Mouse (Mus musculus): ENCODE results near the gene Trp53i13. TPM values are rescaled to one million over a fixed set of nuclear protein-coding genes. Genes with fewer than 3 reads are reported as not detected.

Gene Trp53i13
- total and polyA plus RNA-seq, 3 experiments = 8.3 to 14.2 (median 9.8) TPM

DNA sequence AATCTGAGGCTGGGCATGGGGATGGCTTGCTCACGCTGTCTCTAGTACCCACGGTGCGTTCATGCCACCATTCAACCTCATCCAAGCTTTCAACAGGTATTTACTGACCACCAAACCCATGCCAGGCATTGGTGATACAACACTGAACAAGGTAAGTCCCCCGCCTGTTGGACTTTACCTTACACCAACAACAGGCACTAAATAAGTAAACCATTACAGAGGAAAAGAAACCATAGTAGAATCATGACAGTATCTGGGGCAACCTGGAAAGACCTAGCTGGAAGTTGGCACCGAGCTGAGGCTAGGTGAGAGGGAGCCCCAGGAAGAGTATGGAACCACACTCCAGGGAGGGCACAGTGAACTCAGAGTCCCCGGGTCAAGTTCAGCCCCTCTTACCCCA is 38.9 kb downstream of the Trp53i13 start:
- WGBS = 94% methylated on average over 6 of the region's 6 CpGs
- H3K36me3 ChIP-seq (ENCODE audit: control insufficient read depth, insufficient read depth, low read length) = no peaks in the 10 kb centered on the region
- intact Hi-C loops (cut with DNase I) = no loop called here

DNA sequence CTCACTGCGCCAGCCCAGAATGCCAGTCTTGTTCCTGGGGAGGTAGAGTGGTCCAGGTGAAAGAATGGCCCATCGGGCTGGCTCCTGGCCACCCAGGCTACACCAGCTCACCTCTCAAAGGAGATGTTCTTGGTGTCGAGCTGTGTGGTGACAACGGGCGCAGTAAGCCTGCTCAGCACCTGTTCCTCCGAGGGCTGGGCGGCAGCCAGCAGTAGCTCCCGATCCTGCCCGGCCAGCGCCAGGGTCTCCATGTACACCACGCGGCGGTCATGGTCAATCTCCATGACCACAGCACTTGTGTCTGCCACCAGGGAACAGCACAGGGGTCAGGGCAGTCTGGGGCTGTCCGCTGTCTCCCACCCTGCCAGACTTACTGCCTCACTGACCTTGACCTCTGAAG is 39.6 kb downstream of the Trp53i13 start:
- 96% methylated on average over 14 of the region's 14 CpGs for WGBS
- TF ChIP-seq EP300 (IDR thresholded peaks at IDR 0.05; ENCODE audit: insufficient read depth, low read depth, low read length) (no peak), POLR2A (IDR thresholded peaks at IDR 0.05; ENCODE audit: insufficient read depth, low read depth, low read length) (no peak), CTCF (IDR thresholded peaks at IDR 0.05) (no peak)
- no peaks in the 10 kb centered on the region for H3K79me2 ChIP-seq (replicated peaks; ENCODE audit: control insufficient read depth, insufficient read depth, low read length)
- H3K4me1 ChIP-seq (ENCODE audit: control insufficient read depth, insufficient read depth, low read length) = no peaks in the 10 kb centered on the region
- H3K36me3 ChIP-seq (ENCODE audit: control insufficient read depth, insufficient read depth, low read length) = no peaks in the 10 kb centered on the region
- no peaks in the 10 kb centered on the region for H3K27me3 ChIP-seq (ENCODE audit: control insufficient read depth, insufficient read depth, low read length)
- DNase-seq = no peak
- no peak overlapping the region for H3K9ac ChIP-seq (ENCODE audit: low read depth, low read length)
- H3K4me3 ChIP-seq = no peak overlapping the region
- no peak overlapping the region for H3K27ac ChIP-seq
- intact Hi-C loops (cut with DNase I) = no loop called here

More for the DNA sequence above, 38.9 kb downstream of the Trp53i13 start:
- no peaks in the 10 kb centered on the region for H3K79me2 ChIP-seq (replicated peaks; ENCODE audit: control insufficient read depth, insufficient read depth, low read length)
- no peak for DNase-seq
- no peaks in the 10 kb centered on the region for H3K27me3 ChIP-seq (ENCODE audit: control insufficient read depth, insufficient read depth, low read length)
- no peak overlapping the region for H3K4me3 ChIP-seq
- TF ChIP-seq EP300 (IDR thresholded peaks at IDR 0.05; ENCODE audit: insufficient read depth, low read depth, low read length) (no peak), CTCF (IDR thresholded peaks at IDR 0.05) (no peak), POLR2A (IDR thresholded peaks at IDR 0.05; ENCODE audit: insufficient read depth, low read depth, low read length) (no peak)
- no peak overlapping the region for H3K9ac ChIP-seq (ENCODE audit: low read depth, low read length)
- no peaks in the 10 kb centered on the region for H3K4me1 ChIP-seq (ENCODE audit: control insufficient read depth, insufficient read depth, low read length)
- no peak overlapping the region for H3K27ac ChIP-seq

DNA sequence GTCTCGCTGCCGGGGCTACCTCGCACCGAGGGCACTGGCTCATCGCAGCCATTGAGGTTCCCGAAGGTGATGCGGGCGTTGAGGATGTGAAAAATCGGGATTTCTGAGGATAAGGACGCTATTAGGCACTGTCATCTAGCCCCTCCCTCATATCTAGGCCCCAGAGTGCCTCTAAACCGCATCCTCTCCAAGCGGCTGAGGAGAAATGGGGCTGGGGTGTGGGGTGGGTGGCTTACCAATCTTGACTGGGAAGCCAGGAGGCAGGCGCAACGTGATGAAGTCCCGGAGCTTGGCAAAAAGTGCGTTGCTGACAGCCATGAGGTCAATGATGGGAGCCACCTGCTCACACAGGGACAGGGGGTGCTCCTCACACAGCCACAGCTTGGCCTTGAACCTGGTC is 43.0 kb downstream of the Trp53i13 start:
- H3K27ac ChIP-seq = no peak overlapping the region
- DNase-seq = no peak
- TF ChIP-seq CTCF (IDR thresholded peaks at IDR 0.05) = no peak
- TF ChIP-seq EP300 (IDR thresholded peaks at IDR 0.05; ENCODE audit: insufficient read depth, low read depth, low read length) = no peak
- no peak for TF ChIP-seq POLR2A (IDR thresholded peaks at IDR 0.05; ENCODE audit: insufficient read depth, low read depth, low read length)
- H3K36me3 ChIP-seq (ENCODE audit: control insufficient read depth, insufficient read depth, low read length) = no peaks in the 10 kb centered on the region
- no peaks in the 10 kb centered on the region for H3K4me1 ChIP-seq (ENCODE audit: control insufficient read depth, insufficient read depth, low read length)
- intact Hi-C loops (cut with DNase I) = no loop called here
- no peak overlapping the region for H3K4me3 ChIP-seq
- WGBS = 89% methylated on average over 16 of the region's 16 CpGs
- H3K9ac ChIP-seq (ENCODE audit: low read depth, low read length) = no peak overlapping the region
- no peaks in the 10 kb centered on the region for H3K79me2 ChIP-seq (replicated peaks; ENCODE audit: control insufficient read depth, insufficient read depth, low read length)
- H3K27me3 ChIP-seq (ENCODE audit: control insufficient read depth, insufficient read depth, low read length) = no peaks in the 10 kb centered on the region

DNA sequence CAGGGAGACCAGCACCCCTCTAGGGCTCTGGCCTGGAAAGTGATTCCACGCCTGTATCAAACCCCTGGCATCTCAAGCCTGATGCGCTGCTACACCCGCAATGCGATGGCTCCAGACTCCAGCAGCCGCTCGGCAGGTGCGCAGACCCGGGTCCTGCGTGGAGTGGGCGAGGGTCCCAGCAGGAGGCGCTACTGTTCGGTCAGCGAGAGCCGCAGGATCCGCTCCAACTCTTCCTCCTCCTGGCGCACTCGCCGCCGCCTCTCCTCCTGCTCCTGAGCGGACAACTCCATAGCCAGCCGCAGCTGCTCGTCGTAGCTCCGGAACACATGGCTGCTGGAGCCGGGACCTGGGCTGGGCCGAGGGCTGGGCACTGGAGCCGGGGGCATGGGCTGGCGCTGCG is 44.4 kb downstream of the Trp53i13 start:
- 83% methylated on average over 29 of the region's 29 CpGs for WGBS
- Histone ChIP-seq H3K27ac (no peak overlapping the region), H3K4me3 (no peak overlapping the region), H3K36me3 (ENCODE audit: control insufficient read depth, insufficient read depth, low read length) (no peaks in the 10 kb centered on the region), H3K4me1 (ENCODE audit: control insufficient read depth, insufficient read depth, low read length) (no peaks in the 10 kb centered on the region; the same call in 1 of the 2 replicates), H3K79me2 (replicated peaks; ENCODE audit: control insufficient read depth, insufficient read depth, low read length) (no peaks in the 10 kb centered on the region), H3K27me3 (ENCODE audit: control insufficient read depth, insufficient read depth, low read length) (no peaks in the 10 kb centered on the region), H3K9ac (ENCODE audit: low read depth, low read length) (no peak overlapping the region)
- no peak for DNase-seq
- intact Hi-C loops (cut with DNase I) = no loop called here
- TF ChIP-seq CTCF (IDR thresholded peaks at IDR 0.05) = no peak
- no peak for TF ChIP-seq POLR2A (IDR thresholded peaks at IDR 0.05; ENCODE audit: insufficient read depth, low read depth, low read length)
- TF ChIP-seq EP300 (IDR thresholded peaks at IDR 0.05; ENCODE audit: insufficient read depth, low read depth, low read length) = no peak

DNA sequence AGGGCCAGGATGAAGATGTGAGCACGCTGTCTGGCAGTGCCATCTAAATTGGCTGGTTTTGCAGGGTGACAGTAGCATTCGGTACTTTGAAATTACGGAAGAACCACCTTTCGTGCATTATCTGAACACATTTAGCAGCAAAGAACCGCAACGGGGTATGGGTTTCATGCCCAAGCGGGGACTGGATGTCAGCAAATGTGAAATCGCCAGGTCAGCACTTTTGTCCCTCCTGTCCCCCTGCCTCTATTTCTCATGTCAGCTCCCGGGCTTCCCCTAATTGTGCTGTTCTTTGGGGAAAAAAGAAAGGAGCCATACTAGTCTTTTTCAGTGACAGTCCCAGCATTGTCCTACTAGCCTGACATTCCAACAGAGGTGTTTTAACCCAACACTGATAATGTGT is 47.4 kb downstream of the Trp53i13 start:
- Histone ChIP-seq H3K27ac (no peak overlapping the region), H3K4me3 (no peak overlapping the region), H3K36me3 (ENCODE audit: control insufficient read depth, insufficient read depth, low read length) (peaks cover 4% of the 10 kb centered on the region; the same call in 1 of the 2 replicates), H3K79me2 (replicated peaks; ENCODE audit: control insufficient read depth, insufficient read depth, low read length) (no peaks in the 10 kb centered on the region), H3K4me1 (ENCODE audit: control insufficient read depth, insufficient read depth, low read length) (peaks cover 16% of the 10 kb centered on the region), H3K9ac (ENCODE audit: low read depth, low read length) (no peak overlapping the region), H3K27me3 (ENCODE audit: control insufficient read depth, insufficient read depth, low read length) (no peaks in the 10 kb centered on the region)
- TF ChIP-seq EP300 (IDR thresholded peaks at IDR 0.05; ENCODE audit: insufficient read depth, low read depth, low read length) (no peak), POLR2A (IDR thresholded peaks at IDR 0.05; ENCODE audit: insufficient read depth, low read depth, low read length) (no peak), CTCF (IDR thresholded peaks at IDR 0.05) (no peak)
- no peak for DNase-seq
- 93% methylated on average over 9 of the region's 9 CpGs for WGBS
- intact Hi-C loops (cut with DNase I) = loop anchor here (10.0 kb wide), 1 partner anchor 374 kb away; no protein-coding TSS in a partner anchor

DNA sequence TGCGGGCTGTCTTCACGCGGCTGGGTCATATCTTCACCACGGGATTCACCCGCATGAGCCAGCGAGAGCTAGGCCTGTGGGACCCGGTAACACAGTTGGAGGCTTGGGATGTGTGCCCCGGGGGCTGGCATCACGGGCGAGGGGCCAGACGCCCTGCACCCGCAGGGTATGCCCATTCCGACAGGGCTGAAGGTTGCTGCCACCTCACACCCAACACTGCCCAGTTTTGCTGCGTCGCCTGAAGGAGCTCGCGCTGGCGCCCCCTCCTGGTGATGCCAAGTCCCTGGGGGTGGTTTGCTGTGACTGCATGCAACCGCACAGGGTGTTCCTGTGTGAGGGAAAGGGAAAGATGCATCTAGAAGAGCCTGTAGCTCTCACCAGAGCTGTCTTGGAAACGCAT is 48.0 kb downstream of the Trp53i13 start:
- 24% methylated on average over 20 of the region's 20 CpGs for WGBS
- peaks cover 4% of the 10 kb centered on the region; the same call in 1 of the 2 replicates for H3K36me3 ChIP-seq (ENCODE audit: control insufficient read depth, insufficient read depth, low read length)
- H3K79me2 ChIP-seq (replicated peaks; ENCODE audit: control insufficient read depth, insufficient read depth, low read length) = no peaks in the 10 kb centered on the region
- H3K4me3 ChIP-seq = no peak overlapping the region
- intact Hi-C loops (cut with DNase I) = loop anchor here (2.0 to 10.0 kb wide), 3 partner anchors 31 to 373 kb away; no protein-coding TSS in a partner anchor
- H3K9ac ChIP-seq (ENCODE audit: low read depth, low read length) = peak overlapping the region; percentile 22; the same call in 1 of the 2 replicates
- TF ChIP-seq POLR2A (IDR thresholded peaks at IDR 0.05; ENCODE audit: insufficient read depth, low read depth, low read length) = no peak; the same call in 1 of the 2 replicates
- TF ChIP-seq EP300 (IDR thresholded peaks at IDR 0.05; ENCODE audit: insufficient read depth, low read depth, low read length) = peak; percentile 59; the same call in 1 of the 2 replicates
- TF ChIP-seq CTCF (IDR thresholded peaks at IDR 0.05) = peak; percentile 90
- H3K27ac ChIP-seq = no peak overlapping the region
- peak; percentile 80 to 84 for DNase-seq
- H3K4me1 ChIP-seq (ENCODE audit: control insufficient read depth, insufficient read depth, low read length) = peaks cover 16% of the 10 kb centered on the region
- no peaks in the 10 kb centered on the region for H3K27me3 ChIP-seq (ENCODE audit: control insufficient read depth, insufficient read depth, low read length)

All from heart, adult 2 months (tissue).